8 mouse cellular contexts compared by ENCODE assay signal in genomic region chr12:69513166-69513565, GRCm38 (mm10).
DNase-seq lines count a peak whose midpoint lies in the region; ATAC-seq and TF ChIP-seq lines count a peak whose summit lies in the region.

No protein-coding gene starts in this region.

- peak overlapping the region; percentile 3; the same call in 1 of the 2 replicates for H3K27ac ChIP-seq in bone marrow macrophage, adult 2 months (ENCODE audit: insufficient read depth, low read depth, low read length)
- H3K27ac ChIP-seq in liver, embryonic 11.5 days (ENCODE audit: low read depth, low read length), result peak overlapping the region; percentile 25; the same call in 1 of the 2 replicates

- peaks cover 47% of the 10 kb centered on the region for H3K4me1 ChIP-seq in bone marrow macrophage, adult 2 months (ENCODE audit: control insufficient read depth, insufficient read depth, low read length)
- H3K4me1 ChIP-seq in liver, embryonic 11.5 days (replicated peaks; ENCODE audit: control insufficient read depth, insufficient read depth, low read length), result peaks cover 11% of the 10 kb centered on the region

- ATAC-seq in liver, embryonic 11.5 days (replicated peaks; ENCODE audit: low FRiP score), result peak; percentile 42; the same call in 1 of the 2 replicates

- H3K4me2 ChIP-seq in liver, embryonic 11.5 days, result no peak overlapping the region

- H3K4me3 ChIP-seq in bone marrow macrophage, adult 2 months (ENCODE audit: insufficient read depth, low read length), result no peak overlapping the region
- no peak overlapping the region for H3K4me3 ChIP-seq in liver, embryonic 11.5 days (ENCODE audit: low read depth, low read length)

- WGBS in liver, embryonic 11.5 days, result 30% methylated on average over 4 of the region's 4 CpGs

- TF ChIP-seq CTCF in bone marrow macrophage, adult 2 months (IDR thresholded peaks at IDR 0.05; ENCODE audit: low read depth, low read length), result no peak

- no peaks in the 10 kb centered on the region for H3K27me3 ChIP-seq in liver, embryonic 11.5 days (replicated peaks; ENCODE audit: control insufficient read depth, insufficient read depth, low read length)

- H3K9ac ChIP-seq in liver, embryonic 11.5 days (ENCODE audit: low read depth, low read length), result 0 out of 2 replicates have a peak overlapping the region, but pooled peaks have one; percentile 9

- TF ChIP-seq POLR2A in bone marrow macrophage, adult 2 months (IDR thresholded peaks at IDR 0.05; ENCODE audit: borderline replicate concordance, low read depth, low read length), result no peak

- peak; percentile 26 for DNase-seq in adrenal gland, adult 2 months
- no peak for DNase-seq in adrenal gland, postnatal 4 days (ENCODE audit: low spot score in 2 of 2)
- no peak for DNase-seq in liver, embryonic 11.5 days (ENCODE audit: low spot score)
- peak; percentile 73 to 78 for DNase-seq in natural killer cell, adult 2 months (ENCODE audit: low spot score in 2 of 2)
- DNase-seq in cerebellum, adult 9-10 months, result no peak
- no peak for DNase-seq in gastrocnemius, adult 8-10 months (ENCODE audit: low spot score in 2 of 2)
- DNase-seq in ovary, postnatal 14 days (ENCODE audit: low spot score), result no peak

- H3K36me3 ChIP-seq in liver, embryonic 11.5 days (ENCODE audit: control insufficient read depth, insufficient read depth, low read length), result no peaks in the 10 kb centered on the region

- H3K9me3 ChIP-seq in liver, embryonic 11.5 days (ENCODE audit: control insufficient read depth, low read length), result no peaks in the 10 kb centered on the region

Comparison
In these comparisons a context has a peak if more than half of its experiments do, and no peak if none do; other contexts are left out.
1. DNase-seq: peak in adrenal gland, adult 2 months (single experiment) and natural killer cell, adult 2 months (2 of 2); none in adrenal gland, postnatal 4 days (0 of 2), liver, embryonic 11.5 days (single experiment), cerebellum, adult 9-10 months (single experiment), gastrocnemius, adult 8-10 months (0 of 2) and ovary, postnatal 14 days (single experiment).